Mouse (Mus musculus): Measurements from ENCODE around the gene Edf1. TPM values are rescaled to one million over a fixed set of nuclear protein-coding genes. Genes with fewer than 3 reads are reported as not detected.

Gene Edf1
- total and polyA plus RNA-seq, 3 experiments = 109 to 570 (median 126) TPM

- DNase-seq (ENCODE audit: low spot score) (no peak), ATAC-seq (ENCODE audit: extremely low read depth, insufficient number of reproducible peaks, low FRiP score, poor library complexity, severe bottlenecking) (no peak)
- Histone ChIP-seq H3K9me3 (replicated peaks) (peaks cover 21% of the 10 kb centered on the region), H3K4me1 (ENCODE audit: insufficient read depth, low read depth, low read length) (peaks cover 30% of the 10 kb centered on the region), H3K27me3 (ENCODE audit: insufficient read depth, low read length) (peaks cover 4% of the 10 kb centered on the region; the same call in 1 of the 2 replicates), H3K36me3 (replicated peaks) (peaks cover 68% of the 10 kb centered on the region), H3K4me3 (ENCODE audit: low read depth, low read length) (no peak overlapping the region)
- TF ChIP-seq CTCF (IDR thresholded peaks at IDR 0.05; ENCODE audit: low read depth, low read length) (no peak), POLR2AphosphoS5 (IDR thresholded peaks at IDR 0.05; ENCODE audit: insufficient replicate concordance, low read depth, low read length) (no peak), GATA2 (IDR thresholded peaks at IDR 0.05; ENCODE audit: borderline replicate concordance, low read depth, low read length) (no peak), GATA1 (IDR thresholded peaks at IDR 0.05; ENCODE audit: borderline replicate concordance, low read length) (no peak), TAL1 (conservative IDR thresholded peaks at IDR 0.05; ENCODE audit: low read depth, low read length) (no peak)
Observed at GRCm38 (mm10) chr2:25583571-25583970, 25.9 kb downstream of the Edf1 start.

DNA sequence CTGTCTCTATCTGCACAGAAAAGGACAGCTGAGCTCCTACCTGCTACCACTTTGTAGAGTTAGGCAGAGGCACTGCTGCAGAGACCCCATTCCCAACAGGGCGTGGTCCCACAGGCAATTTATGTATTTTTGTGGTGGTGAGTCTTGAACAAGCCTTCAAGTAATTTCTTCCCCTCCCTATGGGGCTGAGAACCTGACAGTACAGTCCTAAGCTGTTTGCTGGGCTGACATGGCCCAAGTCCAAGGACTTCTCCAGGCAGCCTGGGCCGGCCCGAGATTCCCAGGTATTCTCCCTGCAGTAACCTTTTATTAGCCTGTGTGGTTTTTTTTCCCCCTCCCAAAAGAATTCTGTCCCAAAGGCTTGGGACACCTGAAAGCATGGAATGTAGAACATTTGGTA, 26.5 kb downstream of the Edf1 start:
- no peak for ATAC-seq (ENCODE audit: extremely low read depth, insufficient number of reproducible peaks, low FRiP score, poor library complexity, severe bottlenecking)
- Histone ChIP-seq H3K4me3 (ENCODE audit: low read depth, low read length) (no peak overlapping the region), H3K27me3 (ENCODE audit: insufficient read depth, low read length) (peaks cover 4% of the 10 kb centered on the region; the same call in 1 of the 2 replicates), H3K4me1 (ENCODE audit: insufficient read depth, low read depth, low read length) (peaks cover 30% of the 10 kb centered on the region), H3K9me3 (replicated peaks) (peaks cover 15% of the 10 kb centered on the region), H3K36me3 (replicated peaks) (peaks cover 74% of the 10 kb centered on the region)
- TF ChIP-seq GATA2 (IDR thresholded peaks at IDR 0.05; ENCODE audit: borderline replicate concordance, low read depth, low read length) = no peak
- no peak for TF ChIP-seq CTCF (IDR thresholded peaks at IDR 0.05; ENCODE audit: low read depth, low read length)
- no peak for TF ChIP-seq TAL1 (conservative IDR thresholded peaks at IDR 0.05; ENCODE audit: low read depth, low read length)
- no peak for TF ChIP-seq GATA1 (IDR thresholded peaks at IDR 0.05; ENCODE audit: borderline replicate concordance, low read length)
- TF ChIP-seq POLR2AphosphoS5 (IDR thresholded peaks at IDR 0.05; ENCODE audit: insufficient replicate concordance, low read depth, low read length) = no peak
- no peak for DNase-seq (ENCODE audit: low spot score)

DNA sequence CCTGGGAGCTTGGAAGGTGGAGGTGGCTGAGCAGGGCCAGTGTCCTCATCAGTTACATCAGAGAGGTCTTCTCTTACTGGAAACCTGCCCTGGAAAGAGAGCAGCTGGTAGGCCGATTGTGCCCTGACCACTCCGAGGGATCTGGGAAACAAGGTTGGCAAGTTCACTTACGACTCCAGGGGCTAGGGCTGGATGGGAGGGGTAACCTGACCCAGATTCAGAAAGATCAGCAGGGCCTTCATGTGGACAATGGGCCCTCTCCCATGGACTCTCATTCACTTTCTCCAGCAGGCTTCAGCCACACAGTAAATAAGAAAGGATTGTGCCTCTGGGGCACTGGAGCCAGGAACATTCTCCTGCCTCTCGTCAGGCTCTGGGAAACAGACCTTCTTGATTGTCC, 27.2 kb downstream of the Edf1 start:
- no peak for ATAC-seq (ENCODE audit: extremely low read depth, insufficient number of reproducible peaks, low FRiP score, poor library complexity, severe bottlenecking)
- H3K36me3 ChIP-seq (replicated peaks) = peaks cover 81% of the 10 kb centered on the region

DNA sequence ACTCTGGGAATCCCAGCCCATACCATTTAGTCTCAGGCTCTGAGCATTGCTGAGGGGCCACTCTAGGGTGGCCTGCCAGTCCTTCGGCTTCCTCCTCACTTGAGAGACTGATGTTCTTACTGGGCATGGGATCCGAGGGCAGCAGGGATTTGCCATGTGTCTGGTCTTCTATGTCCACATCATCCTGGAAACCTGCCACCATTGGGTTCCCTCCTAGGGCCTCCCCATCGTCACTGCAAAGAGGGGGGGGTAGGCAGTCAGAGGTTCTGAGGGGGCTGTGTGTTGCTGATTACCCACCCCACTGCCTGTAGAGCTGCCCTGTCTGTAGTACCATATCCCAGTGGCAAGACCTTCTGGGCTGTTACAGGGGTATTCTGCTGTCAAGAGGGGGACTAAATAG, 28.0 kb downstream of the Edf1 start:
- no peak overlapping the region for H3K4me3 ChIP-seq (ENCODE audit: low read depth, low read length)
- no peak for TF ChIP-seq TAL1 (conservative IDR thresholded peaks at IDR 0.05; ENCODE audit: low read depth, low read length)
- TF ChIP-seq POLR2AphosphoS5 (IDR thresholded peaks at IDR 0.05; ENCODE audit: insufficient replicate concordance, low read depth, low read length) = no peak
- no peak for TF ChIP-seq GATA2 (IDR thresholded peaks at IDR 0.05; ENCODE audit: borderline replicate concordance, low read depth, low read length)
- TF ChIP-seq CTCF (IDR thresholded peaks at IDR 0.05; ENCODE audit: low read depth, low read length) = no peak
- TF ChIP-seq GATA1 (IDR thresholded peaks at IDR 0.05; ENCODE audit: borderline replicate concordance, low read length) = no peak
- H3K4me1 ChIP-seq (ENCODE audit: insufficient read depth, low read depth, low read length) = peaks cover 29% of the 10 kb centered on the region
- no peaks in the 10 kb centered on the region for H3K27me3 ChIP-seq (ENCODE audit: insufficient read depth, low read length)
- ATAC-seq (ENCODE audit: extremely low read depth, insufficient number of reproducible peaks, low FRiP score, poor library complexity, severe bottlenecking) = no peak
- peaks cover 88% of the 10 kb centered on the region for H3K36me3 ChIP-seq (replicated peaks)
- H3K9me3 ChIP-seq (replicated peaks) = peaks cover under 1% of the 10 kb centered on the region; the same call in 1 of the 2 replicates
- DNase-seq (ENCODE audit: low spot score) = no peak

More for the DNA sequence above, 27.2 kb downstream of the Edf1 start:
- no peak for DNase-seq (ENCODE audit: low spot score)
- TF ChIP-seq POLR2AphosphoS5 (IDR thresholded peaks at IDR 0.05; ENCODE audit: insufficient replicate concordance, low read depth, low read length) (no peak), CTCF (IDR thresholded peaks at IDR 0.05; ENCODE audit: low read depth, low read length) (no peak), GATA2 (IDR thresholded peaks at IDR 0.05; ENCODE audit: borderline replicate concordance, low read depth, low read length) (no peak), GATA1 (IDR thresholded peaks at IDR 0.05; ENCODE audit: borderline replicate concordance, low read length) (no peak), TAL1 (conservative IDR thresholded peaks at IDR 0.05; ENCODE audit: low read depth, low read length) (no peak)
- H3K27me3 ChIP-seq (ENCODE audit: insufficient read depth, low read length) = peaks cover under 1% of the 10 kb centered on the region; the same call in 1 of the 2 replicates
- no peak overlapping the region for H3K4me3 ChIP-seq (ENCODE audit: low read depth, low read length)
- peaks cover 8% of the 10 kb centered on the region for H3K9me3 ChIP-seq (replicated peaks)
- peaks cover 30% of the 10 kb centered on the region for H3K4me1 ChIP-seq (ENCODE audit: insufficient read depth, low read depth, low read length)

- Histone ChIP-seq H3K4me3 (ENCODE audit: low read depth, low read length) (no peak overlapping the region), H3K36me3 (replicated peaks) (peaks cover 100% of the 10 kb centered on the region), H3K27me3 (ENCODE audit: insufficient read depth, low read length) (no peaks in the 10 kb centered on the region), H3K4me1 (ENCODE audit: insufficient read depth, low read depth, low read length) (peaks cover 18% of the 10 kb centered on the region), H3K9me3 (replicated peaks) (no peaks in the 10 kb centered on the region)
- ATAC-seq (ENCODE audit: extremely low read depth, insufficient number of reproducible peaks, low FRiP score, poor library complexity, severe bottlenecking) (no peak), DNase-seq (ENCODE audit: low spot score) (no peak)
- no peak for TF ChIP-seq TAL1 (conservative IDR thresholded peaks at IDR 0.05; ENCODE audit: low read depth, low read length)
Observed at GRCm38 (mm10) chr2:25587290-25587689, 29.6 kb downstream of the Edf1 start.

DNA sequence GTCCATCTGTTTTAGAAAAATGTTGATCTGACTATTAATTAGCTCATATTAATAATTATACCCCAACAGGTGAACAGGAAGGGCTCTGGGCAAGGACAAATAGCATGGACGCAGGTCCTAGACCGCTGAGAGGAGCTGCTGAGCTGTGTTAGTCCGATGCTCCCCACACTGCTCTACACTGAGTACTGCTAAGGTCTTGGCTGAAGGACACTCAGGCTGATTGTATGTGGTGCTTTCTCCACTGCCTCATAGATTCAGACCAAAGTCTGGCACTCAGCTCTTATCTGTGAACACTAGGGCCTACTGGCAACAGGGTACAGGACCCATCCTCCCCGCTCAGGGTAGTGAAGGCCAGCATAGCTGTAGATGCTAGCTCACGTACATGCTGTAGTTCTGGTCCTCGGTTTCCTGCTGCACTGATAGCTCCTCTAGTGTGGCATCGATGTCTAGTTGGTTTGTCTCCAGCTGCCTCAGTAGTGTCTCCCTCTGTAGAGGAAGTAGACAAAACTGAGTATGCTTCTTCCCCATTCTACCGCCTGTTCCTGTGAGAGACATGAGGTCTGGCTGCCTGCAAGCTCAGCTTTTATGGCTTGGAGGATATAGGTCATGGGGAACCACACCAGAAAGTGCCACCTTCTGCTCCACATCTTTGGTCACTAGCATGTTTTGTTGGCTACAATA, 30.7 kb downstream of the Edf1 start:
- Histone ChIP-seq H3K9me3 (replicated peaks) (no peaks in the 10 kb centered on the region), H3K4me3 (ENCODE audit: low read depth, low read length) (no peak overlapping the region), H3K4me1 (ENCODE audit: insufficient read depth, low read depth, low read length) (peaks cover 9% of the 10 kb centered on the region), H3K27me3 (ENCODE audit: insufficient read depth, low read length) (no peaks in the 10 kb centered on the region), H3K36me3 (replicated peaks) (peaks cover 100% of the 10 kb centered on the region)
- TF ChIP-seq CTCF (IDR thresholded peaks at IDR 0.05; ENCODE audit: low read depth, low read length) (no peak), TAL1 (conservative IDR thresholded peaks at IDR 0.05; ENCODE audit: low read depth, low read length) (no peak), GATA1 (IDR thresholded peaks at IDR 0.05; ENCODE audit: borderline replicate concordance, low read length) (no peak), POLR2AphosphoS5 (IDR thresholded peaks at IDR 0.05; ENCODE audit: insufficient replicate concordance, low read depth, low read length) (no peak), GATA2 (IDR thresholded peaks at IDR 0.05; ENCODE audit: borderline replicate concordance, low read depth, low read length) (no peak)
- DNase-seq (ENCODE audit: low spot score) (no peak), ATAC-seq (ENCODE audit: extremely low read depth, insufficient number of reproducible peaks, low FRiP score, poor library complexity, severe bottlenecking) (no peak)
